In the genomic region with DNA sequence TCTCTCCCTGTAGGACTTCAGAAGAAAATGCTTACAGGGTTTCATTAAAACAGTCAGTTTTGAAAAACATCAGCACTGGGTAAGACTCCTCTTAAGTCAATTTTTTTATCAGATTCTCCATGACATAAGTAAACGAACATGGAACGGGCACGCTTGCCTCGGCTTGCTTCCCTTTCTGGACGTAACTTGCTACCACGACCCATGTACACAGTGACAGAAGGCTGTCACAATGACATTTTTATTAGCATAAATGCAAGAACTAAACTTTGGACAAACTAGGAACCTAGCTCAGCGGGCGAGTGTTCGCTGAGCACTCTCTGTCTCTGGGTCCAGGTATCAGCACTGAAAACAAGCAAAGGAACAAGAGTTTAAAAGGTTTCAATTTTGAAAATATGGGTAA, we compare ENCODE assay signal across 19 mouse cellular contexts.
DNase-seq lines count a peak whose midpoint lies in the region; ATAC-seq and TF ChIP-seq lines count a peak whose summit lies in the region.
"Had no signal": no experiment of that assay in that cellular context is flagged by ENCODE, and none has a peak within 500 bp of the region (broad histone marks: within the 10 kb centered on the region; RNA-seq: fewer than 3 reads in every experiment).

No protein-coding gene starts in this region.

- DNase-seq in liver, postnatal 0 days = no peak
- DNase-seq in liver = no peak
- peak; percentile 63 for DNase-seq in urinary bladder, postnatal 14 days (ENCODE audit: low spot score)
- no peak for DNase-seq in urinary bladder, postnatal 25 days (ENCODE audit: low spot score)
- DNase-seq in hindbrain, postnatal 0 days (ENCODE audit: low spot score) = no peak
- DNase-seq in stomach, postnatal 0 days (ENCODE audit: low spot score) = peak; percentile 24
- DNase-seq in layer of hippocampus, adult 18-20 months (ENCODE audit: low spot score in 2 of 2) = no peak
- no peak for DNase-seq in layer of hippocampus, adult 9-10 months (ENCODE audit: low spot score)
- DNase-seq: adrenal gland, postnatal 25 days; B cell, adult 2 months; cerebellum, adult 8-10 months; heart, adult 18-20 months; kidney, postnatal 4 days; right cerebral cortex, adult 18-20 months; spleen, adult 18-20 months; thymus, postnatal 36 days had no signal

- no peaks in the 10 kb centered on the region for H3K36me3 ChIP-seq in liver, postnatal 0 days (replicated peaks; ENCODE audit: insufficient read depth, low read length)
- no peaks in the 10 kb centered on the region for H3K36me3 ChIP-seq in hindbrain, postnatal 0 days (ENCODE audit: insufficient read depth, low read length)
- H3K36me3 ChIP-seq in stomach, postnatal 0 days (ENCODE audit: control insufficient read depth, insufficient read depth, low read length) = no peaks in the 10 kb centered on the region
- H3K36me3 ChIP-seq: embryonic facial prominence, embryonic 12.5 days; forebrain, embryonic 10.5 days had no signal

- TF ChIP-seq CTCF in liver, postnatal 0 days (IDR thresholded peaks at IDR 0.05; ENCODE audit: low read depth) = no peak
- no peak for TF ChIP-seq CTCF in hindbrain, postnatal 0 days (IDR thresholded peaks at IDR 0.05; ENCODE audit: low read depth)
- TF ChIP-seq CTCF in stomach, postnatal 0 days (IDR thresholded peaks at IDR 0.05; ENCODE audit: low read depth) = no peak

- no peaks in the 10 kb centered on the region for H3K9me3 ChIP-seq in liver, postnatal 0 days (ENCODE audit: low read length)
- H3K9me3 ChIP-seq in hindbrain, postnatal 0 days (ENCODE audit: low read length) = no peaks in the 10 kb centered on the region
- H3K9me3 ChIP-seq in stomach, postnatal 0 days (ENCODE audit: control insufficient read depth, low read length) = no peaks in the 10 kb centered on the region
- H3K9me3 ChIP-seq: embryonic facial prominence, embryonic 12.5 days; forebrain, embryonic 10.5 days had no signal

- no peak for TF ChIP-seq EP300 in liver, postnatal 0 days (IDR thresholded peaks at IDR 0.05; ENCODE audit: low read depth)
- TF ChIP-seq EP300 in stomach, postnatal 0 days (optimal IDR thresholded peaks at IDR 0.05) = no peak

- H3K27me3 ChIP-seq in liver, postnatal 0 days (ENCODE audit: insufficient read depth, low read length) = no peaks in the 10 kb centered on the region
- H3K27me3 ChIP-seq in hindbrain, postnatal 0 days (ENCODE audit: insufficient read depth, low read length) = no peaks in the 10 kb centered on the region
- no peaks in the 10 kb centered on the region for H3K27me3 ChIP-seq in stomach, postnatal 0 days (ENCODE audit: control insufficient read depth, insufficient read depth, low read length)
- H3K27me3 ChIP-seq: embryonic facial prominence, embryonic 12.5 days had no signal

- H3K4me1 ChIP-seq in liver, postnatal 0 days (ENCODE audit: insufficient read depth) = peaks cover 37% of the 10 kb centered on the region
- 0 out of 2 replicates have a peak, but pooled peaks cover under 1% of the 10 kb centered on the region for H3K4me1 ChIP-seq in hindbrain, postnatal 0 days (ENCODE audit: insufficient read depth, low read length)
- peaks cover 10% of the 10 kb centered on the region for H3K4me1 ChIP-seq in stomach, postnatal 0 days (replicated peaks; ENCODE audit: control insufficient read depth, insufficient read depth)

- 65% methylated on average over 9 of the region's 9 CpGs for WGBS in liver, postnatal 0 days (ENCODE audit: insufficient replicate concordance)
- WGBS in hindbrain, postnatal 0 days = 87% methylated on average over 9 of the region's 9 CpGs
- 51% methylated on average over 9 of the region's 9 CpGs for WGBS in stomach, postnatal 0 days

- ATAC-seq in liver, postnatal 0 days = peak; percentile 26; the same call in 1 of the 2 replicates
- ATAC-seq in hindbrain, postnatal 0 days = no peak
- ATAC-seq in stomach, postnatal 0 days (ENCODE audit: low FRiP score, low TSS enrichment) = peak; percentile 47; the same call in 1 of the 2 replicates

- H3K4me2 ChIP-seq in liver, postnatal 0 days (ENCODE audit: low read depth, low read length) = no peak overlapping the region
- H3K4me2 ChIP-seq in hindbrain, postnatal 0 days (ENCODE audit: low read depth, low read length) = no peak overlapping the region
- peak overlapping the region; percentile 14; the same call in 1 of the 2 replicates for H3K4me2 ChIP-seq in stomach, postnatal 0 days (replicated peaks; ENCODE audit: low read depth)
- H3K4me2 ChIP-seq: embryonic facial prominence, embryonic 12.5 days had no signal

- H3K27ac ChIP-seq in liver, postnatal 0 days (ENCODE audit: low read depth) = no peak overlapping the region; the same call in 1 of the 2 replicates
- 0 out of 2 replicates have a peak overlapping the region, but pooled peaks have one; percentile 59 for H3K27ac ChIP-seq in hindbrain, postnatal 0 days
- H3K27ac ChIP-seq in stomach, postnatal 0 days (replicated peaks) = peak overlapping the region; percentile 65

- H3K9ac ChIP-seq in liver, postnatal 0 days (replicated peaks) = no peak overlapping the region
- H3K9ac ChIP-seq in hindbrain, postnatal 0 days (replicated peaks; ENCODE audit: low read length) = no peak overlapping the region
- no peak overlapping the region for H3K9ac ChIP-seq in stomach, postnatal 0 days (ENCODE audit: low read length)
- H3K9ac ChIP-seq: embryonic facial prominence, embryonic 12.5 days had no signal

- no peak overlapping the region for H3K4me3 ChIP-seq in liver, postnatal 0 days (ENCODE audit: low read depth, low read length)
- no peak overlapping the region for H3K4me3 ChIP-seq in hindbrain, postnatal 0 days (ENCODE audit: low read length)
- H3K4me3 ChIP-seq in stomach, postnatal 0 days (ENCODE audit: low read depth, low read length) = no peak overlapping the region
- H3K4me3 ChIP-seq: embryonic facial prominence, embryonic 12.5 days; forebrain, embryonic 10.5 days; myocyte had no signal

Comparison
In these comparisons a context has a peak if more than half of its experiments do, and no peak if none do; other contexts are left out.
1. DNase-seq: peak in urinary bladder, postnatal 14 days (single experiment) and stomach, postnatal 0 days (single experiment); none in liver, postnatal 0 days (single experiment), liver (single experiment), urinary bladder, postnatal 25 days (single experiment), hindbrain, postnatal 0 days (single experiment), layer of hippocampus, adult 18-20 months (0 of 2) and layer of hippocampus, adult 9-10 months (single experiment).